Mouse (Mus musculus): ENCODE data around the gene Atp5j2. TPM values are rescaled to one million over a fixed set of nuclear protein-coding genes. Genes with fewer than 3 reads are reported as not detected.

Atp5j2 gene
- 100 to 1,000 TPM; 172 to 185 TPM for total RNA-seq (2023)

DNA sequence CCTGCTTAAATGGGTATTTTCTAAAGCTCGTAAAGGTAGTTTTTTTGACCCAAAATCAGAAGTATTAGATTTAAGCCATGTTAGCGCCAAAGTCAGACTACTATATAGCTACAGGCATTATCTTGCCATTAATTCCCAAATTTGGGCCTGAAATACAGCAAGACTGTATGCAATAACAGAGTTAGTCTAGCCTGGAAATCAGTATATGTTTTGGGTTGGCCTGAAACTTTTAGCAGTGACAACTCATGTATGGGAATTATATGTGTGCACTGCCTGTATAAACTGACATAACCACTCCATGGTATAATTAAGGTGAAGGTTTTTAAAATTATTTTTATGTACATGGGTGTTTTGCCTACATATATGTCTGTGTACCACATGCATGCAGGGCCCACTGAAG, at the start of gene Atp5j2:
Atp5j2 (minus strand) TSS at position 101 of the 400 bp plus-strand sequence.

DNA sequence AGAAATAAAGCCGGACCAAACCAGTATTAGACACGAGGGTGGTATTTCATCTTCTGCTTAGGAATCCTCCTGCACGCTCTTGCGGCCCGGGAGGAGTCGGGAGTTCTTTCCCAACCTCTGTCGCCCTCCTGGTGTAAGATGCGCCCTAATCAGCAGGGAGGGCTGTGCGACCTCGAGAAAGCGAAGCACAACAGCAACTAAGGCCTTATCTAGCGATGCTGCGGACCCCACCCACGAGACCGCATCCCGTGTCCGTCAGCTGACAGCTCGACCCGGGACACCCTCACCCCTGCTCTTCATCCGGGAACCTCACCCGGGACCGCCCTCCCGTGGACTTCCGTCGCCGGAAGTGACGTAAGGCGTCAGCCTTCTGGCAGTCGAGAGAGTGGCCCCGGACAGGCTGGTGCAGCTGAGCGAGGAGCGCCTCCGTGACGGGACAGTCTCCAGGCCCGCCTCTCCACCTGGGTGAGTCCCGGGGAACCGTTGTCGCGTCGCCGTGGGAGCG, 39.6 kb upstream of the Atp5j2 start, which contains the start of gene Zfp655:
Zfp655 (plus strand) TSS at position 349 of the 505 bp plus-strand sequence.

DNA sequence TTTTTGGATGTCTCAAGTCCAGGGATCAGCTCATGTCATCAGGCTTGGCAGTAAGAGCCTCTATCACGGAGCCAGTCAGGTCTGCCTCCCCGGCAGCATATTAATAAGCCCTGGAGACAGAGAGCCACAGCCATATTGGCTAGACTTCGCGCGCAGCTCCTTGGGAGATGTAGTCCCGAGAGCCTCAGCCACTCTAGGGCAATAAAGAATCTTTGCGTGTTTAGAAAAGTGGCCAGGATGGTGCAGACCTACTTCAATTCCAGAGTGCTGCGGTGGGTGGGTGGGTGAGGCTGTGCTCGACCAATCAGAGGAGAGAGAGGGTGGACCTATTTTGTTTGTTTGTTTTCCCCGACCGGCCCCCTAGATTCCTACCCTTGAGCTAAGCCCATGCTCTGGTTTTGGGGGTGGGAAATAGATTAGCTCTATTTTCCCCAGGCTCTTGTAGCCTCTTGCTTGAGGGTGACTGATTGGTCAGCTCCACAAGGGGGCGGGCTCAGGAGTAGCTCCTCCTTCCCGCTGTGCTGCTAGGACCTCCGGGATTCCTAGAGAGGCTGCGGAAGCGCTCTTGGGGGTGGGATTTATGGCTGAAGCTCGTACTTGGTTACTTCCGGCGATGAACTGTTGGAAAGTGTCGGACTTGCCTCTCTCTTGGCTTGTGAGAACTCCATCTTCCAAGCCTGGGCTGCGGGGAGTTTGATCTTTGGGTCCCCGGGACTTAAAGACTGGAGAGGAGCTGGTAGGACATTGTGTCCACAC, 12.3 kb upstream of the Atp5j2 start, which contains the start of gene Zkscan5:
Zkscan5 (plus strand) TSS at position 627 of the 756 bp plus-strand sequence.

DNA sequence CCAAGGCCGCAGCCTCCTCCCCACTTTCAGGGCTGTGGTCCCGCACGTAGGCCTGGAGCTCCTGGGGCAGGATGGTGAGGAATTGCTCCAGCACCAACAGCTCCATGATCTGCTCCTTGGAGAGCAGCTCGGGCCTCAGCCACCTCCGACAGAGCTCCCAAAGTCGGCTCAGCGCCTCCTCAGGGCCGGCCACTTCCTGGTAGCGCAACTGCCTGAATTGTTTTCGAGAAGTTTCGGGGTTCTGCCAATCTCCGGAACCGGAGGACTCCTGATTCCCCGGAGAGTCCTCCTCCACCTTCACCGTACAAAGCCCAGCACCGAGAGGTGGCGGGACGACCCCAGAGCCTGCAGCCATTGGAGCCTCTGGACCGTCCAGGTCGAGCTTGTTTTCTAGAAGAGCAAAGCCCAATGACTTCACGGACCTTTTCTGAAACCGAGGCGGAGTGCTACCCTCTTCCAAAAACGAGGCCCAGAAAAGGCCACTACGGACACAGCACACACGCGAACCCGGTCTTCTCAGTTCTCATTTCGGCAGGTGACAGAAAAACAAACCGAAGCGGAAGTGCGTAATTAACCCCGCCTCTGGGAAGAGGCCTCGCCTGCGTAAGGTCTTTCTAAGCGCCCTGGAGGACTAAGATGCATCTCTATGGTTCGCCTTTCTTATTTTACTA, 9.6 kb upstream of the Atp5j2 start, which contains the start of gene Zkscan14:
Zkscan14 (minus strand) TSS at position 548 of the 671 bp plus-strand sequence.

DNA sequence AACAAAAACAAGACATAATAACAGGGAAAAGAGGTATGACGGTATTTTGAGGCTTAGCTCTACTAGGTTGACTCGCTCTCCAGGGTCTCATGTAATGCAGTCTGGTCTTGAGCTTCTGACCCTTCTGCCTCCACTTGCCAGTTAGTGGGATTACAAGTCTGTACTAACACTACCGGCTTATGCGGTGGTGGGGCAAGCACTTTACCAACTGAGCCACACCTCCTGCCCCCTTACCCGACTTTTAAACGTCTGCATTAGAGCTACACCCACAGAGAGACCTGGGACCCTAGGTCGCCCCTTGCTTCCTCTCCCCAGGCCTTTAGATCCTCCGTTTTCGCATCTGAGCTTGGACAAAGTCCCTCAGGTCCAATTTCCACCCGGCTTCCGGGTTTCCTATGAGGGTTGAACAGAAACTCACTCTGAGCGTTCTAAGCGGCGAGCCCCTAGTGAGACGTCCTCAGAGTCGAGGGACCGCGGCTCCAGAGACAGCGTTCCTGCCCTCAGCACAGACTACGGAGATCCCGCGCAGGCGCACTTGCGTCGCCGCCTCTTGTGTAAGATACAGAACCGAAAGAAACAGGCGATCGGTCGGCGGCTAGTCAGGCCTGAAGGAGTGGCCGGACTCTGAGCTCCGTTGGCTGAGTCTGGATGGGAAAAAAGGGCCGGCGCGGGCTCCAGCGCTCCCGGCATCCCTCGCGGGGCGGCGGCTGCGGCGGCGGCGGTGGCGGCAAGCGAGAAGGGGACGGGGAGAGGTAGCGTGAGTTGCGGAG, 25.1 kb downstream of the Atp5j2 start, which contains the start of the genes Ptcd1 and Cpsf4:
Ptcd1 (minus strand) TSS at position 573 of the 770 bp plus-strand sequence.
Cpsf4 (plus strand) TSS at position 678 of the 770 bp plus-strand sequence.

DNA sequence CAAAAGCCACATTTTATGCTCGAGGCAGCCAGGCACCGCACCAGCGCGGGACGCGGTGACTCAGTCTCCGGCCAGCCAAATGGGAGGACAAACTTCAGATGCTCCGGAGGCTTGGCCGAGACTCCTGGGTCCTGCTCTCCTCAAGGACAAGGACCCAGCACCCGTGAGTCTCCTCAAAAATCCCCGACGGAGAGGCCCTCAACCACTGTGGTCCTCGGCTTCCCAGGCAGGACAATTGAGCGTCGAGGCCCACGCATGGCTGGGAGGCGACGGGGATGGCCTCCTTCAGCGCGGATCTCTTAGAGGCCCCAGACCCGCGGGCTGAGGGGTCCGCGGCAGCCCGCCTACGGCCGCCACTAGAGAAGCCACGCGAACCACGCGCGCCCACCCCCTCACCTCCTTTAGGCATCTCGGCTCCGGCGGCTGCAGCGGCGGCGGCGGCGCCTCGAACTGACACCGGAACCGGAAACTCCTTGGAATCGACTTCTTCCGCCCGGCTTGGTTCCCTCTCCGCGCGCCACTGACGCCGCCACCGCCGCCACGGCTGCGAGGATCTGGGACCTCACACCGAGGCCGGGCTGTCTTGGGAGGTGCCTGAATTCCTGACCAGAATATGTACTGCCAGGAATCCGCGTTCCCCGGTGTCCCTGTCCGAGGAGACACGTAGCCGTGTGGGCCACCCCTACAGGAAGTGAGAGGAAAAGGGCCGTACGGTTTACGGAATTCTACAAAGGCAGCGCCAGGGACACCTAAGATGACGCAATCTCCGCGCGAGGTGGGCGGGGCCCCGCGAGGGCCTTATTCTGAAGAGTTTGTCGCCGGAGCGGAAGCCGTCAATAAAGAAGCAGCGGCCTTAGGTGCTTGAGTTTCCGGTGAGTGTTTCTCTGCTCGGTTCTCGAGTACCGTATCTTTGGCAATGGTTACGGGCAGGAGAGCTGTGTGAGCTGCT, 52.0 kb downstream of the Atp5j2 start, which contains the start of the genes Pdap1 and Bud31:
Pdap1 (minus strand) TSS at position 668 of the 949 bp plus-strand sequence.
Bud31 (plus strand) TSS at position 792 of the 949 bp plus-strand sequence.

Other genes starting within 250 kb of the Atp5j2 start
- 10 to 100 TPM; 64.2 to 66.1 TPM for gene Smurf1, start 226.2 kb downstream of the Atp5j2 start, total RNA-seq (2023)
- not detected for gene Gm4871, start 159.3 kb downstream of the Atp5j2 start, total RNA-seq (2023)
- gene 1700018F24Rik, start 149.1 kb downstream of the Atp5j2 start, total RNA-seq (2023) = not detected
- gene Arpc1a, start 108.2 kb downstream of the Atp5j2 start, total RNA-seq (2023) = 10 to 100 TPM; 92.1 to 92.3 TPM
- not detected for gene Kpna7, start 108.0 kb downstream of the Atp5j2 start, total RNA-seq (2023)
- 100 to 1,000 TPM; 450 to 477 TPM for gene Arpc1b, start 77.8 kb downstream of the Atp5j2 start, total RNA-seq (2023)
- 10 to 100 TPM; 44.9 to 52.9 TPM for gene Pdap1, start 51.8 kb downstream of the Atp5j2 start, total RNA-seq (2023)
- 100 to 1,000 TPM; 211 to 259 TPM for gene Bud31, start 51.7 kb downstream of the Atp5j2 start, total RNA-seq (2023)
- 10 to 100 TPM; 20.8 to 26.3 TPM for gene Ptcd1, start 25.0 kb downstream of the Atp5j2 start, total RNA-seq (2023)
- 10 to 100 TPM; 42.1 to 48.9 TPM for gene Cpsf4, start 24.8 kb downstream of the Atp5j2 start, total RNA-seq (2023)
- gene Zkscan14, start 9.8 kb upstream of the Atp5j2 start, total RNA-seq (2023) = 10 to 100 TPM; 41.0 to 41.3 TPM
- gene Zkscan5, start 12.5 kb upstream of the Atp5j2 start, total RNA-seq (2023) = 10 to 100 TPM in 1 of 2 experiments, 1 to 10 TPM in 1; 8.2 to 10.3 TPM
- 10 to 100 TPM; 75.1 to 85.1 TPM for gene Zfp655, start 39.7 kb upstream of the Atp5j2 start, total RNA-seq (2023)
- gene Zscan25, start 88.4 kb upstream of the Atp5j2 start, total RNA-seq (2023) = 10 to 100 TPM; 36.2 to 39.4 TPM
- not detected for gene Cyp3a57, start 153.2 kb upstream of the Atp5j2 start, total RNA-seq (2023)

Measured in T-cell, adult 66 days (primary cell).